Mouse (Mus musculus): ENCODE data around the gene B9d1.

Gene B9d1

GRCm38 (mm10) chr11:61541106-61541505 is 36.2 kb downstream of the B9d1 start:
- DNase-seq (ENCODE audit: low read depth) = no peak

- no peak for DNase-seq (ENCODE audit: low read depth)
Observed at GRCm38 (mm10) chr11:61545586-61545985, 40.6 kb downstream of the B9d1 start.

DNA sequence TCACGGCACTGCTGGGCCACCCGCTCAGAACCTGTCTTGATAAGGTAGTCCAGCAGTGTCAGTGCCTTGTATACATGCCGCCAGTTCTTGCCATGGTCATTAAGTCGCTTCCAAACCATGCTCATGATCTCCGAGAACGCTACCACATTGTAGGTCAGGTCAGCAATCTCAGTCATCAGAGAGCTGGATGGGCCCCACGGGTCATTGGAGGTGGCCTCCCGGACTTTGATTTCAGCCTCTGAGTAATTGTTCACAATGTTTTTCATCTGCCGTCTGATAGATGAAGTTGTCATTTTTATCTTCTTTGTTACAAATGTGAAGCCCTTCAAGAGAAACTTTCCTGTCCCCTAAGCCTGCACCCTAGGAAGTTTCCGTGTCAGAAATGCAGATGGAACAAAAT is 41.5 kb downstream of the B9d1 start:
- no peak for DNase-seq (ENCODE audit: low read depth)

DNA sequence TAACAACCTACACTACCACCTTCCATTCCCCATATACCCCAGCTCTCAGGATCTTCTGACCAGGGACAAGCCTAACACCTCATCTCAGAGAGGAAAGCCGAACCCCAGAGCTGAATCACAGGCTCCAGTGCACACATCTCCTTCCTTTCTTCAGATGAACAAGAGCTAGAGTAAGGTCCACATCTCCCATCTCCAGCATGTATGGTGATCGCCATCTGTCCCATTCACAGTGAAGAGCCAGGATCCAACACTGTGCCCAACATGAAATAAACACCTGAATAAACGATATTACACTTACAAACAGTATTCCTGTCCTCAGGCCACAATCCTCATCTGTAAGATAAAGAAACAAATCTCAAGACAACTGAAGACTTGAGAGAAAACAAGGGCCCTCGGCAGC is 42.8 kb downstream of the B9d1 start:
- DNase-seq (ENCODE audit: low read depth) = no peak

DNA sequence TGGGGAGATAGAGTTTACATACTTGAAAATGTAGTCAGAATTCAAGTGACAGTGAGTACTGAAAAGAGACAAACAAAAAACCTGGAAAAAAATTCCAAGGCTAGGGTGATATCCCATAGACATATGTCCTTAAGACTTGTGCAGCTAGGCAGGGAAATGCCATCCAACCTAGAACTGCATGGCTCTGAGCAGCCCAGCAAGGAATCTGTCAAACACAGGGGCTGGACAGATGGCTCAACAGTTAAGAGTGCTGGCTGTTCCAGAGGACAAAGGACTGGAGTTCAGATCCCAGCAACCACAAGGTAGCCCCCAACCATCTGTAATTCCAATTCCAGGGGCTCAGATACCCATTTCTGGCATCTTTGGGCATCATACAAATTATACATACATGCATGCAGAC is 45.7 kb downstream of the B9d1 start:
- no peak for DNase-seq (ENCODE audit: low read depth)

DNA sequence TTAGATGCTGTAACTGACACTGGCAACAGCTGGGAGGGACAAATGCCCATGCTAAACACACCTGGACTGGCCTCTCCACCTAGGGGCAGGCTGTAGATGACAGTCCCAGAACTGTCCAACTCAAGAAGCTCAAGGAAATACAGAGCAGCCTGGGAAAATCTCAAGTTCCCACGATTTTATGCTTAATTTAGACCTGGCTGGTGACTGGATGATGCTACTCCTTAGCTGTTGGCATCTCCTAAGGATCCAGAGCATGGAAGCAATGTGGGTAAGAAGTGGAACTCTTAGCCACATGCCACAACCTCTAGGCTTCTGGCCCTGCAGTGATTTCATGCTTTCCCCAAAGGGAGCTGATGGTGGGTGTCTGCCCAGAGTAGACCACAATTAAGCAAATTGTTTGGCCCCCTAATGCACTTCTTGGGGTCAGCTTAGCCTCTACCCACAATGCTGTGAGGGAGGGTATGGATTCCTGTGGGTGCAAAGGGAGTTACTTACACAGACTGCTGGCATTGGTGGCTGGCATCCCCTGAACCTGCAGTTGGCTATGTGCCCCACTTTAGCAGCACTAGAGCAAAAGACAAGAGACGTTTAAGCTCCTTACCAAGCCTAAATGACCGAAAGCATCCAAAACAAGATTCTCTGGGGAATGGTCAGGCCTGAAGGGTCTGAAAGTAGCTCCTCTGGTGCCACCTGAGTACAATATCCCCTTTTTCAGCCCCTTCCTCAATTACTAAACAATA is 48.2 kb downstream of the B9d1 start:
- no peak for DNase-seq (ENCODE audit: low read depth)

DNA sequence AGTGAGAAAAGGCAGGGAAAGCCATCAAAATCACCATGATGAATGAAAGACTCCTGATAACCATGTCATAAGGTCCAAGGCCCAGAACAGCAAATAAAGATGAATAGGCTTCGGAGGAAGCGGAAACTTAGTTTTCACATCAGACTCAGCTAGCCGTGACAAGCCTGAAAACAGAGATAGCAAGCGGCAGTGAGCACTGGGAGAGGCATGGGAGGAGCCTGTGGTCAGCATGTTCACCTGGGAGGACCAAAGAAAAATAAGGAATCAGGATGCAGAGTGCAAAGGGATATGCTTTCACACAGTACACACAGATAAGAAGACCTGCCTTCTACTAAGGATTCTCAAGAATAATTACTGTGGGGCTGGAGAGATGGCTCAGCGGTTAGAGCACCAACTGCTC is 54.6 kb downstream of the B9d1 start:
- DNase-seq (ENCODE audit: low read depth) = no peak

DNA sequence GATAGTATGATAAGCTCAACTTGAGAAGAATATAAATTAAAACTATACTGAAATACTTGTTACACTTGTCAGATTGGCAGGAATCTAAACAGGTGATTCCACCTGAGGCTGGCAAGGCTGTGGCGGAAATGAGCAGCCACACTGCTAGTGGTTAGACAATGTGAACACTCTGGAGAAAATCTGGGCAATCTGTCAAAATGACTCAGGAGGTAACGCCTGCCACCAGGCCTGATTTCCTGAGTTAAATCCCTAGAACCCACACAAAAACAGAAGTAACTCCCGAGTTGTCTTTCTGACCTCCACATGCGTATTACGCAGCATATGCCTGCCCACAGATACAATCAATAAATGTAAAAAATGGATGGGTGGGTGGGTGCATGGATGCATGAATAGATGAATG is 57.5 kb downstream of the B9d1 start:
- DNase-seq (ENCODE audit: low read depth) = no peak

Data from induced T-regulatory cell, adult 2 months (primary cell).